Mouse (Mus musculus): Measurements from ENCODE around the gene Asgr1. TPM values are rescaled to one million over a fixed set of nuclear protein-coding genes. Genes with fewer than 3 reads are reported as not detected.

Asgr1 gene
- total RNA-seq, 4 experiments from 2014 or later, result 0.79 to 3.0 (median 0.90) TPM

DNA sequence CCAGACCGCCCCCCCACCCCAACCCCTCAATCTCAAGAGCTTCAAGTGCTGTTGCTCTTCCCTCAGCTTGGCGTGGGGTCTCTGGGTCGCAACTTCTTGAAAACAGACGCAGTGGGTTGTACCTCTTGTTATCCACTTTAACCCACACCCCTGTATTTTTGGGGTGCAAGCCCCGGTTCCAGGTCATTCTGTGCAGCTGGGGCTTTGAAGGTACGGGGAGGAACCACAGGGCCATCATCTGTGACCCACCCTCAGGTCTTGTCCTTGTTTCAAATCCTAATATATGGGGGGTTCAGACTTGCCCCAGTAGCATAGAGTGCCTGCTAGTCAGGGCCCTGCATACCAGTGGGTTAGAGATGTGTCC is 29.8 kb upstream of the Asgr1 start:
- DNase-seq (ENCODE audit: low spot score in 2 of 2), result no peak

DNA sequence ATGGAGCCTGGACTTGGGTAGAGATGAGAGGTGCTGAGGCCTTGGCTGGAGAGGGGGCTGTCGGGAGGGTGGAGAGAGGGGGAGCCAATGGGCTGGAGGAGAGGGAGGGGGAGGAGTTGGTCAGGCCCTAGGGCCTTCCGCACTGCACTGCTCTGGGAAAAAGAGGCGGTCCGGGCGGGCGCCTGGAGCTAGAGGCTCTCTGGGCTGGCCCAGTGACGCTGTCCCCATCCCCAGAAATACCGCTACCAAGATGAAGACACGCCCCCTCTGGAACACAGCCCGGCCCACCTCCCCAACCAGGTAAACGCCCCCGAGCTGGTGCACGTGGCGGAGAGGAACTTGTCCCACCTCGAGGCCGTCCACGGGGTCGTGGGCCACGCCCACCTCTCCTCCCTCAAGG is 27.2 kb upstream of the Asgr1 start:
- no peak for DNase-seq (ENCODE audit: low spot score in 2 of 2)

DNA sequence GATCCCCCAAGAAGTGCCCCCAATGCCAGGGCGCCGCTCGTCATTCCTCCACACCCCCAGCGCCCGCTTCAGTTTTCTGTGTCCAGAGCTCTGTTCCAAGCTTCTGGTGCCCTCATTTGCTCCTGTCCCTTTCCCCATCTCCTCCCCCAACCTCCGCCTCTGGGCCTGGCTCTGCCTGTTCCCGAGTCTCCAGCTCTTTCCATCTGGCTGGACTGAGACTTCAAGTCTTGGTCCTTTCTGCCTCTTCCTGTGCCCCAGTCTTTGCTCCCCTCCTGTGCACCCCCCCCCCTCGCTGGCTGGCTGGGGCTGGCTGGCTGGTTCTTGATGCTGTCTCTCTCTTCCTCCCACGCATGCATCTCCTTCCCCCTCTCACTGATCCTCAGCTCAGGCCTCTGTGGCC is 26.5 kb upstream of the Asgr1 start:
- DNase-seq (ENCODE audit: low spot score in 2 of 2), result no peak

DNA sequence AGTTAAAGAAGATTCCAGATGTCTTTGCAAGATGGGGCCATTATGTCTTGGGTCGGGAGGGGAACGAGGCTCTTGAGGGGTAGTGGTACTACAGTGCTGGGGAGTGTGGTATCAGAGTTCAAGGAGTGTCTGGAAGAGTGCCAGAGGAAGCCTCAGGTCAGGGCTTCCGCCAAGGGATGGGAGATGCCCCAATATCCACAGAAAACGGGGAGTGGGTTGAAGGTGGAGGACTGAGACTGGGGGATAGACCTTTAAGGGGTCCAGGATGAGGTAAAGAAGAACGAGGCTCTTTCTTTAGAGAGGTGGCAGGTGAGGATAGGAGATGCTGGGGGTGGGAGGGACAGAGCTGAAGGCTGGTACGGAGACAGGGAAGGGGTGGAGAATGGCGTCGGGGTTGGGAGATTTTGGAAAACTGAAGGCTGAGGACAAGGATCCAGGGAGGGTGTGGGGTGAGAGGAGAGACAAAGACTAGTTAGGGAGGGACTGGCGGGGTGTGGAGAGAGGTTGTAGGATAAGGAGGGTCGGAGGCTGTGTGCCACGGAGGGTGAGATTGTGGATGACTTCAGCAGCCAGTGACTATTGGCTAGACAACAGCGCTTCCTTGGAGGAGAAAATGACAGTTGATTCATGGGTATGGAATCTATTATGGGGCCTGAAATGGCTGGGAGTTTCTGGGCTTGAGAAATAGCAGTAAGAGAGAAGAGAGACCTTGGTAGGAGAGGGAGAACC is 25.3 kb upstream of the Asgr1 start:
- no peak for DNase-seq (ENCODE audit: low spot score in 2 of 2)

DNA sequence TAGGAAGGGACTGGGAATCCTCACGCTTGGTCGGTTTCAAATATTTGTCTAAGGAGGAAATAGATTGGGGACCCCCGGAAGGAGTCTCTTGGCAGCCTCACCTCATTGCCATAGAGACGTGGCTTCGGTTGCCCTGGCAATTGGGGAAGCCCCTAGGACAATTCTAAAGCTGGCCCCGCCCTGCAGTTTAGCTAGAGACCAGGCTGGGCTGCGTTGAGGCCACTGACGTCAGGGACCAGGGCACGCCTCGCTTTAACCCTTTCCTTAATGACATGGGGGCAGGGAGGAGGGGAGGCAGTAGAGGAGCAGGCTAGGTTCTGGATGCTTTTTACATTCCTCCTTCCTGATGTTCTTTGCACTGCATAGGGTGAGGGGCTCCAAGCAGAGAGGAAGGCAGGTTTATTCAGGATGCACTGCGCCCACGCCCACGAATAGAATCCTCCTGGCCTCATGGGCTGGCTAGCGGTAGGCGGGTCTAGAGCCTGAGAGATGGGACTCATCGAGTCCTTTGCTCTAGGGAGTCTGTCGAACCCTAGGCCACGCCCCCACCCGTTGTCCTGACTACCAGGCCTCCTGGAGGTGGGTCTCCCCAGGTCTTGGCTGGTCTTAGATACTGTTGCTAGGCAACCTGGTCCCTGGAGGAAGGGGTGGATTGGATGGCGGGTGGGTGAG is 24.6 kb upstream of the Asgr1 start:
- DNase-seq (ENCODE audit: low spot score in 2 of 2), result peak; percentile 81 to 91

DNA sequence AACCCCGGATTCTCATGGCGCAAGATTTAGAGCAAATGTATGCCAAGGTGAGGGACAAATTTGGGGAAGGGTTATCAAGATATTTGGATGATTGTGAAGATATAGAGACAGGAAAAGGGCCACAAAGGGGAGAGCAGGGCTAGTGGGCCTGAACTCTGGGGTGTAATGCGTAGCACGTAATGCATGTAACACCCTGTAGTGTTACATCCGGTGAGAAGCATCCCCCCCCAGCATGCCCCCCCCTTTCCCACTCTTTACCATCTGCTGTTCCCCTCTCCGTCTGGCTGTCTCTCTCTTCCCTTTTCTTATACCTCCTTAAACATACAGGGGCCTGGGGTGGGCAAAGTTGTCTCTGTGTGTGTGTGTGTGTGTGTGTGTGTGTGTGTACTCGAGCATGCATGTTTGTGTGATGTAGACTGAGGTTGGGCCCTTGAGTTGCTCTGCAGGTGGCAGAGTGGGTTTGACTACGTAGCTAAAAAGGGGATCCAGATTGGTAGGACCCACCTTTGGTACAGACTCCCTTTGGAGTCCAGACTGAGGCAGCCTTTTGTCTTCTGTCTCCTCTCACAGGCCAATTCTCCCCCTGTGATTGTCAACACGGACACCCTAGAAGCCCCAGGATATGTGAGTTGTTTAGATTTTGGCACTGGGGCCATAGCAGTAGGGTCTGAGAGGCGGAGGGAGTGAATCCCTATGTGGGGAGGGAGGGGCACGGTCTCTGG is 23.9 kb upstream of the Asgr1 start:
- no peak for DNase-seq (ENCODE audit: low spot score in 2 of 2)

DNA sequence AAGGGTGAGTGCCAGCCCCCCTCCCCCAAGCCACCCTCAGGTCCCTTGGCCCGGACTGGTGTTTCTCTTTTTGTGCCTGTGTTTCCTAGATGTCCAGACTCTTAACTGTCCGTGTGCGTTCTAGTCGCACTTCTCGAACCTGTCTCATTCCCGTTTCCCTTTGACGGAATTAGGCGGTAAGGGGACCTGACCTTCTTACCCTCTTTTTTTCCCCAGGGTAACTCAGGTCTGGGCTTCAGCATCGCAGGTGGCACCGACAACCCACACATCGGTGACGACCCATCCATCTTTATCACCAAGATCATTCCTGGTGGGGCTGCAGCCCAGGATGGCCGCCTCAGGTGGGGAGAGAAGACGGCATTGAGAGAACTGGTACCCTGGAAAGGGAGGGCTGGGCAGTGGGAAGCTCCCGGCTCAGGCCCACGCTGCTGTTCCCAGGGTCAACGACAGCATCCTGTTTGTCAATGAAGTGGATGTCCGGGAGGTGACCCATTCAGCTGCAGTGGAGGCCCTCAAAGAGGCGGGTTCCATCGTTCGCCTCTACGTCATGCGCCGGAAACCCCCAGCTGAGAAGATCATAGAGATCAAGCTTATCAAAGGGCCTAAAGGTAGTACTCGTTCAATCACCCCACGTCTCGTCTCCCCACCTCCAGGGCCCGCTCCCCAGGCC is 23.1 kb upstream of the Asgr1 start:
- DNase-seq (ENCODE audit: low spot score in 2 of 2), result no peak

DNA sequence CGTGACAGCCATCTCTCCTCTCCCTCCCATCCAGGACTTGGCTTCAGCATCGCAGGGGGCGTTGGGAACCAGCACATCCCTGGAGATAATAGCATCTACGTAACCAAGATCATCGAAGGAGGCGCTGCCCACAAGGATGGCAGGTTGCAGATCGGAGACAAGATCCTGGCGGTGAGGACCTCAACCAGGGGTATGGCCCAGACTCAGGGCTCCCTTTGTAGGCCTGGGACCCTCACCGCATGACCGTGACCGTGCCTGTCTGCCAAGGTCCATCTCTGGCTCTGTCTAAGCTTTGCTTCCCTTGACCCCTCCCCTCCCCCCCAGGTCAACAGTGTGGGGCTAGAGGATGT is 22.6 kb upstream of the Asgr1 start:
- DNase-seq (ENCODE audit: low spot score in 2 of 2), result no peak

DNA sequence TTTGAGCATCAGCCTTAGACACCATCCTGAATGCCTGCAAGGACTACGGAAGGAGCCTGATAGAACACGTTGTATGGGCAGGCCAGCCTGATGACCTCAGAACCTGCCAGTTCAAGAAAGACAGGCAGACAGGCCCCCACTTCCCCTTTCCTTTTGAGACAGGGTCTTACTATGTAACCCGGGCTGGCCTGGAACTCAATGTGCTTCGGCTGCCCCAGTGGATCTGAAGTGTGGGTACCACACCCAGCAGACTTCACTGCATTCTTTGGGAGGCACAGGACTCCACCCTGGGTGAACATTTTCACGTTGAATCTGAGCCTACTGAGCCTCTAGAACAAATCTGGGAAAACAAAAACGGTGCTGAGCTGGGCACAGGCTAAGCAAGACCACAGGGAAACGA is 15.7 kb upstream of the Asgr1 start:
- DNase-seq (ENCODE audit: low spot score in 2 of 2), result no peak

DNA sequence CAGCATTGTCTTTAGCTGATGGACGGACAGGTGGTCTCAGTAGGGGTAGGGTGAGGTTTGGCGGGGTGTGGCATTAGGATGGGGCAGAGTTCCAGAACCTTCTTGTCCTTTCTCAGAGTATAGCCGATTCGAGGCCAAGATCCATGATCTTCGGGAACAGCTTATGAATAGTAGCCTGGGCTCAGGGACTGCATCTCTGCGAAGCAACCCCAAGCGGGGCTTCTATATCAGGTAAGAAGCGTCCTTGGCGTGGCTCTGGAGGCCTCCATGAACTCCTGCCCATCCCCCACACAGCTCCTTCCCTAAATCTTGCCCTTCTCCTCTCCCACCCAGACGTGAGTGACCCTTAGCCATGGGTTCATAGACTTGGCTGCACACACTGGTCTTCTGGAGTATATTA is 14.3 kb upstream of the Asgr1 start:
- no peak for DNase-seq (ENCODE audit: low spot score in 2 of 2)

DNA sequence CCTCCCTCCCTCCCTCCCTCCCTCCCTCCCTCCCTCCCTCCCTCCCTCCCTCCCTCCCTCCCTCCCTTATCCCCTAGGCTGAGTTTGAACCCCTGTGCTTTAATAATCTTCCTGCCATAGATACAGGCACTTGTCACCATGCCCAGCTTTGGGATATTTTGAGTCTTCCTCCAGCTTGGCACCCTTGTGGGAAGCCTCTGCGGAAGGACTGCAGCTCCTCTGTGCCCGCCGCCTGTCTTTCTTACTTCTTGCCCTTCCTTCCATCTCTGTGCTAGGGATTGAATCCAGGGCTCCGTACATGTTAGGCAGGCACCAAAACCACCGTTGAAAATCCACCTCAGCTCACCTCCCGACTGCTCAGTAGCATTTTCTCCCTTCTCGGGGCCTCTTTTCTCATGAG is 13.7 kb upstream of the Asgr1 start:
- no peak for DNase-seq (ENCODE audit: low spot score in 2 of 2)

DNA sequence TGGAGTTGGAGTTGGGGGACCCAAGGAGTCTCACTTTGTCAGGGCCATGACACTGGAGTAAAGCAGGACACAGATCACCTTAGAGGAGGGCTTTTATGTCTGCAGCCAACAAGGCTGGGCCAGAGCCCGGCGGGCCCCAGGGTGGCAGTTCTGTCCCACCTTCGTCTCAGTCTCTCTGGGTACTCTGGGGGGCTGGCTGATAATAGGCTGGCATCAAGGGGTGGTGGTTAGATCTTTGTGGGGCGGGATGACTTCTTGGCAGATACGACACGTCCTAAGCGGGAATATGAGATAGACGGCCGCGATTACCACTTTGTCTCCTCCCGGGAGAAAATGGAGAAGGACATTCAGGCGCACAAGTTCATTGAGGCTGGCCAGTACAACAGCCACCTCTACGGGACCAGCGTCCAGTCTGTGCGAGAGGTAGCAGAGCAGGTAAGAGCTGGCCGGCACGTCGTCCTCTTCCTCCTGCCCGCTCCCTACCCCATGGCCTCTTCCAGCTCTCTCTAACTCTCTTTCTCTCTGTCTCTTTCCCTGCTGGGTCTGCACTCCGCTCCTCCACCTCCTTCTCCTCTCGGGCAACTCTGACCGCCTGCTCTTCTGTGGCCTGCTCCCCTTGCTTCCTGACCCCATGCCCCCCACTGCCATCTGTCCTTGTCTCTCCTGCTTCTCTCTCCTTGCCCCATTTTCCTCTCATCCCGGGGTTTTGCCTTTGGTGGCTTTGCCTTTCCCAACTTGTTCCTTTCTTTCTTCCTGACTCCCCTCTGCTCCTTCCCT is 11.4 kb upstream of the Asgr1 start:
- DNase-seq (ENCODE audit: low spot score in 2 of 2), result no peak

DNA sequence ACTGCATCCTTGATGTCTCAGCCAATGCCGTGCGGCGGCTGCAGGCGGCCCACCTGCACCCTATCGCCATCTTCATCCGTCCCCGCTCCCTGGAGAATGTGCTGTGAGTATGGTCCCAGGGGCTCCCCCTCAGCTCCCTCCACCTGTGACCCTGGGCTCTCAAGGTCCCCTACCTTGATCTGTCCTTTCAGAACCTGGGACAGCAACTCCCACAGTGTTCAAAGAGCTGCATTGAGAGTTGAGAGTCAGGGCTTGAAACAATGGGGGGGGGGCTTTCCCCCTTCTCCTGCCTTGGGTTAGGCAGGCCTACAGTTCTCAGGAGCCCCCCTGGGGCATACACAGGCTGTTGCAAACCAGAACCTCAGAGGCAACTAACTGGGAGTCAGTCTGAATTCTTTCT is 10.2 kb upstream of the Asgr1 start:
- no peak for DNase-seq (ENCODE audit: low spot score in 2 of 2)

DNA sequence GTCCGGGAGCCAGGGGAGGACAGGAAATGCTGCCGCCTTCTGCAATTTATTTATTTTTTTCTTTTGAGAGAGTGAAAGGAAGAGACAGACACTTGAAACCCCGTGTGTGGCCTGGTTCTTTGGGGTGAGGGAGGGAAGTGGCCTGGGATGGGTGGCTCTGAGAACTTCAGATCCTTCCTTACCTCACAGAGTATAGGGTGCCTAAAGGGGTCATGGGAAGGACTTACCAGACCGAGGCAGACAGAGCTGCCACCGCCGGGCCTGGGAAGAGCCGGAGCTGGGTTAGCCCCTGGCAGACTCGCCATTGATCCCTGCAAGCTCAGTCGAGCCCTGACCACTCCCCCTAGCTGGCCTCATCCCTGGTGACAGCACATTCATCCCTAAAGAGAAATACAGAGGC is 8.4 kb upstream of the Asgr1 start:
- DNase-seq (ENCODE audit: low spot score in 2 of 2), result no peak

DNA sequence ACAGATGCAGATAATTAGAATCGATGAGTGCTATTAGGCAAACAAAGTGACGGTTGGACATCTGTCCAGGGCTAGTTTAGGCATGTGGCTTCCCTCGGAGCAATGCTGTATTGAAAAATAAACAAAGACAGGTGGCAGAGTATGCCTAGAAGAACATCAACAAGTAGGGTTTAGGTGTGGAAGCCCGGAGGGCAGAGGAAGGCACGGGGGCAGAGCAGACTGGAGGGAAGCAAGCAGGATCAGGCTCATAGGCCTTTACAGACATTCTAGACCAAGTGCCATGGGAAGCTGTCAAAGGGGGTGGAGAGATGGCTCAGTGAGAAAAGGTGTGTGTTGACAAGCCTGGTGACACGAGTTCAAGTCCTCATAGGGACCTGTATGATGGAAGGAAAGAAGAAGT is 4.5 kb upstream of the Asgr1 start:
- no peak for DNase-seq (ENCODE audit: low spot score in 2 of 2)

DNA sequence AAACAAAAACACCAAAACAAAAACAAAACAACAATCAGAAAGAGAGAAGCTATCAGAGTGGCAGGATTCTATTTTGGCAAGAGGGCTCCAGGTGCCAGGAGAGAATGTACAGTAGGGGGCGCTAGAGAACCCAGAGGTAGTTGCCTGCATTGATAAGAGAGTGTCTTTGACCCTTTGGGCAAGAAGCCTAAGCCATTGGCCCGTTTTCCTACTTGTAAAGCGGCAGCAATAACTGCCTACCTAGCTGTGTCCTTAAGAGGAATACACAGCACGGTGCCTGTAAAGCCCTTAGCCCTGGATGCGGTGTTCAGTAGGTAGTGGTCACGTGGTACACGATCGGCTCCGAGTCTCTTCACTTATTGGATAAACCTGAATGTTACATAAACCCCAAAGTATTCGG is 4.1 kb upstream of the Asgr1 start:
- no peak for DNase-seq (ENCODE audit: low spot score in 2 of 2)

DNA sequence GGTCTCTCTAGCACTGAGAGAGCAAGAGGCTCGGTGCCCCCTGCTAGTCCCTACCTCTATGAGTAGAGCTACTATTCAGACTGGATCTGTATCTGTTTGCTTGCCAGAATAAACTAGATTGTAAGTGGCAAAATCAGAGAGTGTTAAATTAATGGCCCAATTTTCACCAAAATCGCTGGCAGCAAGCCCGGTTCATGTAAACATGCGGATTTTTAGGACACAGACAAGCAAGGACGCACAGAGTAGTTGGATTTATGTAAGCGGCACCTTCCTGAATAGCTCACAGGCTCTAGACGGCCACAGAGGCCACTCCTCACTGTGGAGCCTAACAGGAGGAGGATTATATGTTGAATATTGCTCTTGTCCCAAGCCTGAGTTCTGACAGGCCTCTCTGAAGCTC is 729 bp upstream of the Asgr1 start:
- no peak for DNase-seq (ENCODE audit: low spot score in 2 of 2)

DNA sequence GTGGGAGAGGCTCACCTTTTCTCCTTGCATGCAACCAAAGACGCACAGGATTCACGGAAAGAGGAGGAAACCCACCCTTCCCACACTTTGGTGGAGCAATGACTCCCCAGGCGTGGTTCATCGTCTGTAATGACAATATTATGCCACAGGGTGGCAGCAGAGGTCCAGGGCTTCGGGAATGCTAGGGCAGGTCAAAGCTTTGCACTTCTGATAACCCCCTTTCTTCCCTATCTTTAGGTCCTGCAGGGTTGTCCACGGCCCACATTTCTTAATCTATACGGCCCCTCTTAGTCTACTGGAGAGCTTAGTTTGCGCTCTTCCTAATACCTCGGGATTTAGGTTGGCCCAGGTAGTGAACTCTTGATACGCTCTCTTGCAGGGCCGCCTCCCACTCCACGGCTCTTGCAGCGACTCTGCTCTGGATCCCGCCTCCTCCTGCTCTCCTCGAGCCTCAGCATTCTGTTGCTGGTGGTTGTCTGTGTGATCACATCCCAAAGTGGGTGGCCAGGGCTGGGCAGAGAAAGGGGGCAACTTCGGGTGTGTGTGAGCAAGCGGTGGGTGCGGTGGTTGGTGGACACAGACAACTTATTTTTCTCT is 1.8 kb downstream of the Asgr1 start:
- DNase-seq (ENCODE audit: low spot score in 2 of 2), result peak in 1 of 2 experiments; percentile 70

DNA sequence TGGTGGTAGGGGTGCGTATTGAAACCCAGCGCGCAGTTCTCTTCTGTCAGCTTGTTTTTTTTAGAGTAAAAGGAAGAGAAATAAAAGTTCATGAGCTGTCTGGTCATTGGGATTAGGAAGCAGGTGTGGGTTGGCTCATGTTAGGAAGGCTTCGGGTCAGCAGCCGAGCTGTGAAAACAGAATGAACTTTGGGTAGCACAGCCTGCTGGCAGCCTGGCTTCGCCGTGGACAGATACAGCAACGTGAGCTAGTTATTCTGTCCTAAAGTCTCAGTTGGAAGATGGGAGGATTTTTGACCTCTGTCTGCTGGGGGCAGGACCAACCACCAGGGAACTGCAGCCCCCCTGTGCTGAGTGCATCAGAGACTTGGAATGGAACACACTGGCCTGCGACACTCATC is 3.9 kb downstream of the Asgr1 start:
- DNase-seq (ENCODE audit: low spot score in 2 of 2), result no peak

DNA sequence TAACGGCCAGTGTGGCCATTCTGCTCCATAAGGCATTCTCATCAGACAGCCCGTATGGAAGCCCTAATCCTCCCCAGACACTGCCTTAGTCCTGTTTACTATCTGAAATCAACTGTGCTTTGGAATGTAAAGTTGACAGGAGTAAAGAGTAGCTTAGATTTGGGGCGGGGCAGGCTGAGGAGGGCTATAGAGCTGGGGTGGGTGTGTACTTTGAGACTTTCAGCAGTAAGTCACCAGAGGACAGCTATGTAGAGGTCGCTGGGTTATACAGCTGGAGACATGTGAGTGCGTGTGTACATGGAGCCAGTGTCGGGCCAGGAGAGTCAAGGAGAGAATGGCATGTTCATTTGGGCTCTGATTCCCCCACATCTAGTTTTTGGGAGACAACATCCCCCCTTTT is 6.0 kb downstream of the Asgr1 start:
- DNase-seq (ENCODE audit: low spot score in 2 of 2), result no peak

DNA sequence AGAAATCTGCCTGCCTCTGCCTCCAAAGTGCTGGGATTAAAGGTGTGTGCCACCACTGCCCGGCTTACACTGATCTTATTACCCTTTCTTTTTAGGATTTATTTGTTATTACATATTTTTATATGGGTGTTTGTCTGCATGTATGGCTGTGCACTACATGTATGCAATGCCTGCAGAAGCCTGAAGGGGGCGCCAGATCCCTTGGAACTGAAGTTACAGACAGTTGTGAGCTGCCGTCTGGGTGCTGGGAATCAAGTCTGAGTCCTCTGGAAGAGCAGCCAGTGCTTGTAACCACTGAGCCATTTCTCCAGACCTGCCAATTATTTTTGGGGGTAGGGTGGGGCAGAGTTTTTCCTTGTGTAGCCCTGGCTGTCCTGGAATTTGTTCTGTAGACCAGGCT is 9.2 kb downstream of the Asgr1 start:
- DNase-seq (ENCODE audit: low spot score in 2 of 2), result no peak
